Mouse (Mus musculus) kidney, adult 2 months (tissue): Measurements from ENCODE around the gene Arhgdia. TPM values are rescaled to one million over a fixed set of nuclear protein-coding genes. Genes with fewer than 3 reads are reported as not detected.

ENCODE experiments used
- DNase-seq: peaks from one replicate; pipeline ENCODE4 v3.0.0; 2021
- H3K27ac ChIP-seq: fragments of 200-500 bp; 2 replicates; pipeline ENCODE4 v1.5.1; 2012; ENCODE audit warnings: low read depth, low read length, control low read depth, inconsistent platforms; ENCODE audit not compliant: insufficient read depth
- H3K27me3 ChIP-seq: fragments of 200-500 bp; replicated peaks from 2 replicates; pipeline ENCODE4 v1.6.1; 2012; ENCODE audit warnings: mild to moderate bottlenecking, moderate library complexity, low read length, inconsistent platforms; ENCODE audit not compliant: control insufficient read depth, insufficient read depth
- H3K36me3 ChIP-seq: fragments of 200-500 bp; 2 replicates; pipeline ENCODE4 v1.6.1; 2012; ENCODE audit warnings: mild to moderate bottlenecking, moderate library complexity, low read length, inconsistent platforms; ENCODE audit not compliant: control insufficient read depth, insufficient read depth
- H3K4me1 ChIP-seq: fragments of 200-500 bp; 2 replicates; pipeline ENCODE4 v1.6.1; 2011; ENCODE audit warnings: low read length; ENCODE audit not compliant: control insufficient read depth, insufficient read depth
- H3K4me3 ChIP-seq: fragments of 200-500 bp; 2 replicates; pipeline ENCODE4 v1.5.1; 2011; ENCODE audit warnings: mild to moderate bottlenecking, low read depth, low read length, control low read depth; ENCODE audit not compliant: insufficient read depth
- CTCF ChIP-seq: fragments of 200-500 bp; conservative IDR thresholded peaks from 2 replicates; pipeline ENCODE4 v1.5.1; 2011; ENCODE audit warnings: low read depth, mild to moderate bottlenecking, control low read depth, low read length, moderate library complexity, mixed read lengths; ENCODE audit not compliant: insufficient read depth, insufficient read length
- POLR2A ChIP-seq: fragments of 200-500 bp; IDR thresholded peaks from one replicate; pipeline ENCODE4 v1.6.1; 2011; ENCODE audit warnings: low read depth, low read length, control low read depth
- WGBS: fragments of 180-500 bp; shearing (Covaris S2); methylation state at CpG from one replicate; pipeline ENCODE4 v1.1.7; 2018; 5-methylcytosine and 5-hydroxymethylcytosine counted together
- polyA plus RNA-seq: library from polyadenylated mRNA; depleted of rRNA; stranded (reverse); fragments of >200 nt; gene quantifications from 2 replicates; pipeline ENCODE4 v1.2.3, GENCODE M21; 2012

Gene Arhgdia
- polyA plus RNA-seq, 1 experiment, result 543 TPM

GRCm38 (mm10) chr11:120550810-120551440 lies 30.5 kb downstream of the Arhgdia start, which contains the start of gene Ppp1r27:
Gene Ppp1r27 (minus strand): TSS chr11:120551132.
- no peak for DNase-seq
- peak within 1 kb of the TSS; percentile 57 for H3K27ac ChIP-seq
- TF ChIP-seq CTCF (no peak), POLR2A (no peak)
- H3K27me3 ChIP-seq, result no peaks in the 10 kb centered on the region
- peak within 1 kb of the TSS; percentile 51 for H3K4me3 ChIP-seq
- H3K4me1 ChIP-seq, result peaks cover 19% of the 10 kb centered on the region
- 89% methylated on average over 28 of the region's 28 CpGs for WGBS
- H3K36me3 ChIP-seq, result no peaks in the 10 kb centered on the region

DNA sequence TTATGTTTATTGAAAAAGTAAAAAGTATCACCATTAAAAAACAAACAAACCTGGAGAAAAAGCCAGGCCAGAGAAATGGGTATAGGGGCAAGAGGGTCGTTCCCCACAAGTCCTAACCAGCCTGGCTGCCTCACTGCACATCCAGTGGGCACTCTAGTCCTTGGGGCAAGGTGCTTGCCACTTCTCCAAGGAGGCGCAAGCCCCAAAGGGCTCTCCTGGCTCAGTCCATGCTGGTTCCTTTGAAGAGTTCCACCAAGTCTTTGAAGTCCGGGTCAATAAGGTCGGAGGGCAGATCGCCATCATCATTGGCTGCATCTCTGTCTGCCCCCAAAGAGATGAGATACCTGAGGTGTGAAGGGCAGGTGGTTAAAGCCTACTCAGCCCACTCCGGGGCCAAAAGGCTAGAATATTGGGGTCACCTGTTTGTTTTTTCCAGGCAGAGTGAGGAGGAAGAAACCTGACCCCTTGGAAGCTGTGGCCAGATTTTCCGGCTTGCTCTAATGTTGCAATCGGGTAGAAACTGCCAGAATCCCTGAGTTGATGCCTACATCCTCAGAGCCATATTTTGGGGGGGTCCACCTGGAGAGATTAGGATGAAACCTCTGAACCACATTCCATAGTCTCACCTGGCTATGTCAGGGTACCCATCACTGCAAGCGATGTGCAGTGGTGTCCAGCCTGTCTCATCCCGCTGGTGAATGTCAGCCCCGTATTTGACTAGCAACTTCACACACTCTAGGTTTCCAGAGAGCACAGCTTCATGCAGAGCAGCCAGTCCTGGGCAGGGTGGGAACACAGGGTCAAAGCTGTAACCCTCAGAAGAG lies 31.2 kb downstream of the Arhgdia start:
- Histone ChIP-seq H3K4me3 (peak overlapping the region; percentile 51), H3K36me3 (no peaks in the 10 kb centered on the region), H3K27ac (peak overlapping the region; percentile 57), H3K4me1 (peaks cover 19% of the 10 kb centered on the region), H3K27me3 (no peaks in the 10 kb centered on the region)
- no peak for DNase-seq
- WGBS, result 43% methylated on average over 11 of the region's 11 CpGs
- TF ChIP-seq CTCF (no peak), POLR2A (no peak)

- H3K27ac ChIP-seq, result peak within 1 kb of the TSS; percentile 82
- peak; percentile 96 for DNase-seq
- under 1% methylated on average over 77 of the region's 87 CpGs for WGBS
- H3K4me3 ChIP-seq, result peak within 1 kb of the TSS; percentile 75
- peaks cover 19% of the 10 kb centered on the region for H3K4me1 ChIP-seq
- TF ChIP-seq POLR2A, result peak; percentile 64
- no peak for TF ChIP-seq CTCF
- H3K36me3 ChIP-seq, result no peaks in the 10 kb centered on the region
- H3K27me3 ChIP-seq, result no peaks in the 10 kb centered on the region
Observed at GRCm38 (mm10) chr11:120549168-120549945, 32.1 kb downstream of the Arhgdia start, which contains the start of gene Mcrip1. Gene Mcrip1 (minus strand): TSS chr11:120549727.

DNA sequence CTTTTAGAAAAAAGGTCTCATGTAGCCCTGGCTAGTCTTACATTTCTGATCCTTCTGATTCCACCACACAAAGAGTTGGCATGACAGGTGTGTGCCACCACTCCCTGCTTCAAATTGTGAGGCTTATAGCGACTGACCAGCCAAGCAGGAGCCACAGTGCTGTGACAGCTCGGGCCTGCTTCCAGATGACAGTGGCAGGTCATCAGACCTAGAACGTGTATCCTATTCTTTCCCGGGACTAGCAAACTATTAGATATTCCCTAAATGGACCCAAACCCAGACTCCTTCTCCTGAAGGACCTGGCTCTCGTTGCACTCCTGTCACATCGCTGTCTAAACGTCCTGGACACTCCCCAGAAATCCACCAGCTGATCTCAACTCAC lies 32.6 kb downstream of the Arhgdia start:
- Histone ChIP-seq H3K4me3 (peak overlapping the region; percentile 75), H3K27ac (peak overlapping the region; percentile 82), H3K27me3 (no peaks in the 10 kb centered on the region), H3K4me1 (peaks cover 19% of the 10 kb centered on the region), H3K36me3 (no peaks in the 10 kb centered on the region)
- 5% methylated on average over 7 of the region's 7 CpGs for WGBS
- TF ChIP-seq POLR2A (no peak), CTCF (no peak)
- no peak for DNase-seq

GRCm38 (mm10) chr11:120548214-120548613 lies 33.2 kb downstream of the Arhgdia start:
- Histone ChIP-seq H3K4me1 (peaks cover 19% of the 10 kb centered on the region), H3K36me3 (no peaks in the 10 kb centered on the region), H3K4me3 (peak overlapping the region; percentile 75; the same call in 1 of the 2 replicates), H3K27me3 (no peaks in the 10 kb centered on the region), H3K27ac (0 out of 2 replicates have a peak overlapping the region, but pooled peaks have one; percentile 82)
- no peak for DNase-seq
- TF ChIP-seq POLR2A (no peak), CTCF (no peak)
- WGBS, result 54% methylated on average over 3 of the region's 3 CpGs

GRCm38 (mm10) chr11:120547469-120547868 lies 34.0 kb downstream of the Arhgdia start:
- H3K36me3 ChIP-seq, result no peaks in the 10 kb centered on the region
- H3K27me3 ChIP-seq, result no peaks in the 10 kb centered on the region
- peak; percentile 22; the same call in 1 of the 2 replicates for TF ChIP-seq CTCF
- no peak for TF ChIP-seq POLR2A
- no peak overlapping the region for H3K4me3 ChIP-seq
- 36% methylated on average over 2 of the region's 2 CpGs for WGBS
- DNase-seq, result peak; percentile 31
- H3K27ac ChIP-seq, result 0 out of 2 replicates have a peak overlapping the region, but pooled peaks have one; percentile 14
- H3K4me1 ChIP-seq, result peaks cover 19% of the 10 kb centered on the region
